Mouse (Mus musculus): Measurements from ENCODE around the gene BC024978. TPM values are rescaled to one million over a fixed set of nuclear protein-coding genes. Genes with fewer than 3 reads are reported as not detected.

Gene BC024978
- polyA plus RNA-seq, 2 experiments: 3.6 to 12.9 TPM

GRCm38 (mm10) chr7:27167475-27168094, 28.0 kb upstream of the BC024978 start:
- Histone ChIP-seq H3K36me3 (ENCODE audit: control insufficient read depth, insufficient read depth, low read length) (peaks cover 58% of the 10 kb centered on the region), H3K4me3 (replicated peaks; ENCODE audit: low read length) (peak overlapping the region; percentile 66), H3K9ac (ENCODE audit: low read depth, low read length, severe bottlenecking) (peak overlapping the region; percentile 86; the same call in 1 of the 2 replicates), H3K27ac (replicated peaks; ENCODE audit: low read depth, low read length) (peak overlapping the region; percentile 92), H3K4me1 (ENCODE audit: control insufficient read depth, insufficient read depth, low read length) (peaks cover 29% of the 10 kb centered on the region), H3K9me3 (ENCODE audit: control insufficient read depth, low read length) (no peaks in the 10 kb centered on the region), H3K4me2 (replicated peaks; ENCODE audit: low read depth, low read length, severe bottlenecking) (peak overlapping the region; percentile 72), H3K27me3 (ENCODE audit: control insufficient read depth, insufficient read depth, low read length) (no peaks in the 10 kb centered on the region)
- DNase-seq (ENCODE audit: low spot score) (no peak), ATAC-seq (ENCODE audit: low FRiP score, low read depth) (no peak)
- WGBS: 76% methylated on average over 11 of the region's 11 CpGs
- TF ChIP-seq POLR2A (IDR thresholded peaks at IDR 0.05; ENCODE audit: borderline replicate concordance, extremely low read depth, insufficient read depth, insufficient read length): no peak

- Histone ChIP-seq H3K9ac (ENCODE audit: low read depth, low read length, severe bottlenecking) (no peak overlapping the region), H3K4me1 (ENCODE audit: control insufficient read depth, insufficient read depth, low read length) (peaks cover 22% of the 10 kb centered on the region), H3K27ac (replicated peaks; ENCODE audit: low read depth, low read length) (no peak overlapping the region), H3K4me2 (replicated peaks; ENCODE audit: low read depth, low read length, severe bottlenecking) (no peak overlapping the region), H3K4me3 (replicated peaks; ENCODE audit: low read length) (no peak overlapping the region), H3K9me3 (ENCODE audit: control insufficient read depth, low read length) (no peaks in the 10 kb centered on the region), H3K27me3 (ENCODE audit: control insufficient read depth, insufficient read depth, low read length) (no peaks in the 10 kb centered on the region), H3K36me3 (ENCODE audit: control insufficient read depth, insufficient read depth, low read length) (peaks cover 58% of the 10 kb centered on the region)
- no peak for TF ChIP-seq POLR2A (IDR thresholded peaks at IDR 0.05; ENCODE audit: borderline replicate concordance, extremely low read depth, insufficient read depth, insufficient read length)
- ATAC-seq (ENCODE audit: low FRiP score, low read depth) (no peak), DNase-seq (ENCODE audit: low spot score) (no peak)
- 82% methylated on average over 5 of the region's 5 CpGs for WGBS
These were observed 27.2 kb upstream of the BC024978 start for GRCm38 (mm10) chr7:27168371-27168770.

- no peaks in the 10 kb centered on the region for H3K4me1 ChIP-seq (ENCODE audit: control insufficient read depth, insufficient read depth, low read length)
- WGBS: 87% methylated on average over 3 of the region's 3 CpGs
- H3K9me3 ChIP-seq (ENCODE audit: control insufficient read depth, low read length): no peaks in the 10 kb centered on the region
- DNase-seq (ENCODE audit: low spot score): no peak
- no peak overlapping the region for H3K27ac ChIP-seq (replicated peaks; ENCODE audit: low read depth, low read length)
- TF ChIP-seq POLR2A (IDR thresholded peaks at IDR 0.05; ENCODE audit: borderline replicate concordance, extremely low read depth, insufficient read depth, insufficient read length): no peak
- H3K9ac ChIP-seq (ENCODE audit: low read depth, low read length, severe bottlenecking): no peak overlapping the region
- H3K36me3 ChIP-seq (ENCODE audit: control insufficient read depth, insufficient read depth, low read length): peaks cover 55% of the 10 kb centered on the region
- H3K4me2 ChIP-seq (replicated peaks; ENCODE audit: low read depth, low read length, severe bottlenecking): no peak overlapping the region
- no peak for ATAC-seq (ENCODE audit: low FRiP score, low read depth)
- H3K4me3 ChIP-seq (replicated peaks; ENCODE audit: low read length): no peak overlapping the region
- H3K27me3 ChIP-seq (ENCODE audit: control insufficient read depth, insufficient read depth, low read length): no peaks in the 10 kb centered on the region
These were observed 24.6 kb upstream of the BC024978 start for GRCm38 (mm10) chr7:27170981-27171380.

GRCm38 (mm10) chr7:27174496-27174895, 21.1 kb upstream of the BC024978 start:
- peaks cover 9% of the 10 kb centered on the region for H3K4me1 ChIP-seq (ENCODE audit: control insufficient read depth, insufficient read depth, low read length)
- WGBS: 93% methylated on average over 11 of the region's 15 CpGs
- H3K27me3 ChIP-seq (ENCODE audit: control insufficient read depth, insufficient read depth, low read length): no peaks in the 10 kb centered on the region
- peaks cover 49% of the 10 kb centered on the region for H3K36me3 ChIP-seq (ENCODE audit: control insufficient read depth, insufficient read depth, low read length)
- no peak overlapping the region for H3K27ac ChIP-seq (replicated peaks; ENCODE audit: low read depth, low read length)
- no peak for ATAC-seq (ENCODE audit: low FRiP score, low read depth)
- H3K4me2 ChIP-seq (replicated peaks; ENCODE audit: low read depth, low read length, severe bottlenecking): no peak overlapping the region
- no peaks in the 10 kb centered on the region for H3K9me3 ChIP-seq (ENCODE audit: control insufficient read depth, low read length)
- no peak overlapping the region for H3K4me3 ChIP-seq (replicated peaks; ENCODE audit: low read length)
- no peak for DNase-seq (ENCODE audit: low spot score)
- no peak overlapping the region for H3K9ac ChIP-seq (ENCODE audit: low read depth, low read length, severe bottlenecking)
- TF ChIP-seq POLR2A (IDR thresholded peaks at IDR 0.05; ENCODE audit: borderline replicate concordance, extremely low read depth, insufficient read depth, insufficient read length): no peak

GRCm38 (mm10) chr7:27174896-27175295, 20.7 kb upstream of the BC024978 start:
- ATAC-seq (ENCODE audit: low FRiP score, low read depth) (no peak), DNase-seq (ENCODE audit: low spot score) (no peak)
- Histone ChIP-seq H3K27ac (replicated peaks; ENCODE audit: low read depth, low read length) (no peak overlapping the region), H3K4me1 (ENCODE audit: control insufficient read depth, insufficient read depth, low read length) (peaks cover 13% of the 10 kb centered on the region), H3K9ac (ENCODE audit: low read depth, low read length, severe bottlenecking) (no peak overlapping the region), H3K27me3 (ENCODE audit: control insufficient read depth, insufficient read depth, low read length) (no peaks in the 10 kb centered on the region), H3K36me3 (ENCODE audit: control insufficient read depth, insufficient read depth, low read length) (peaks cover 47% of the 10 kb centered on the region), H3K4me3 (replicated peaks; ENCODE audit: low read length) (no peak overlapping the region), H3K9me3 (ENCODE audit: control insufficient read depth, low read length) (no peaks in the 10 kb centered on the region), H3K4me2 (replicated peaks; ENCODE audit: low read depth, low read length, severe bottlenecking) (no peak overlapping the region)
- TF ChIP-seq POLR2A (IDR thresholded peaks at IDR 0.05; ENCODE audit: borderline replicate concordance, extremely low read depth, insufficient read depth, insufficient read length): no peak
- 96% methylated on average over 7 of the region's 7 CpGs for WGBS

Measured in limb, embryonic 14.5 days (tissue).